Mouse (Mus musculus) left cerebral cortex, postnatal 25 days (tissue): Measurements from ENCODE around the gene Tspan32. TPM values are rescaled to one million over a fixed set of nuclear protein-coding genes. Genes with fewer than 3 reads are reported as not detected.
A peak's percentile ranks its signal among the peaks of the same experiment; 100 is the strongest.

ENCODE experiments used
- DNase-seq, 2 experiments: peaks; one replicate each; pipeline ENCODE4 v3.0.0; 2022; ENCODE audit warnings: low spot score in 2 of 2, mixed read lengths in 1 of 2
- intact Hi-C: fragments of 180-260 bp; cut with DNase I; formaldehyde crosslinking; loops from one replicate; pipeline ENCODE4 v1.15.1; 2025
- total RNA-seq, 2 experiments: library from RNA; stranded (reverse); gene quantifications; 2 replicates each; pipeline ENCODE4 v1.2.3; 2021

The Tspan32 gene
- total RNA-seq, 2 experiments from 2014 or later, result 0.23 TPM; not detected in 1

DNA sequence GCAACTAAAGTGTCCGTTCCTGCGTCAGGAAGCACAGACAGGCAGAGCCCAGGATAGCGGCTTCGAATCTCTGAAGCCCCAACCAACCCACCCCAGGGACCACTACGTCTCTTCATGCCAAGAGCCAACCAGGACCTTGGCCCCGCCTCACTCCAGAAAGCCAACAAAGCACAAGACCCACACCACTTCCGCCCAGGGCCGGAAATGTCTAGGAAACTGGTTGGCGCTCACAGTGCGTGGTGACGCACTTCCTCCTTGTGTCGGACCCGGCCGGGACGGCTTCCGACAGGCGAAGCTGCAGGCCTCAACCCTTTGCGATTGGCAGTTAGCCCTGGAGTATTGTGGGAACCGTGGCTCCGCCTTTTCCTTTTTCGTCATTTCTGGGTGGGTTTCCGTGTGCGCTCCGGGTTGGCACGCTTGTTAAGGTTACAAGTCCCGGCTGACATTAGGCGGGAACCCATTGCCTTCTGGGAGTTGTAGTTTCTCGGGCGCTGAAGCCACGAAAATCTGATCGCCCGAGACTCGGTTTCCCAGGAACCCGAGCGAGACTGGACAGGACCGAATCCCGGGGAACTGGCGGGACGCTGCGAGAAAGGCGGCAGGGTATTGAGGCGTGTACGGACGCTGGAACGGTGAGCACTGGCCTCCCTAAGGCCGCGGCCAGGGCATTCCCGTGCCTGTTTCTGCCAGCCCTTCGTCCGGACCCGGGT is 64.2 kb downstream of the Tspan32 start, which contains the start of gene Tssc4:
Tssc4 (plus strand) TSS at position 368 of the 710 bp plus-strand sequence.
- intact Hi-C loops, result loop anchor here (1.0 kb wide), 2 partner anchors 15 to 61 kb away; no protein-coding TSS in a partner anchor
- peak; percentile 99 to 100 for DNase-seq

Other genes with a start within 250 kb of the Tspan32 start
- gene Th, start 73.9 kb upstream of the Tspan32 start, total RNA-seq, result 1 to 10 TPM; 1.3 to 2.0 TPM
- not detected for gene Ascl2, start 35.8 kb upstream of the Tspan32 start, total RNA-seq
- gene Cd81, start 47.7 kb downstream of the Tspan32 start, total RNA-seq, result 100 to 1,000 TPM; 407 to 414 TPM
- gene Tssc4, start 64.2 kb downstream of the Tspan32 start, total RNA-seq, result 10 to 100 TPM; 40.1 to 45.4 TPM
- not detected for gene Trpm5, start 89.6 kb downstream of the Tspan32 start, total RNA-seq
- gene Kcnq1, start 101.3 kb downstream of the Tspan32 start, total RNA-seq, result 1 to 10 TPM in 1 of 2 experiments, under 1 TPM in 1; 0.53 to 1.4 TPM